Mouse (Mus musculus) right cerebral cortex, postnatal 36 days (tissue): Measurements from ENCODE around the gene Gm5089.

Source experiments
- DNase-seq, 2 experiments: peaks; one replicate each; pipeline ENCODE4 v3.0.0; 2022; ENCODE audit warnings: low spot score in 2 of 2, mixed read lengths in 1 of 2

Gm5089 gene

DNA sequence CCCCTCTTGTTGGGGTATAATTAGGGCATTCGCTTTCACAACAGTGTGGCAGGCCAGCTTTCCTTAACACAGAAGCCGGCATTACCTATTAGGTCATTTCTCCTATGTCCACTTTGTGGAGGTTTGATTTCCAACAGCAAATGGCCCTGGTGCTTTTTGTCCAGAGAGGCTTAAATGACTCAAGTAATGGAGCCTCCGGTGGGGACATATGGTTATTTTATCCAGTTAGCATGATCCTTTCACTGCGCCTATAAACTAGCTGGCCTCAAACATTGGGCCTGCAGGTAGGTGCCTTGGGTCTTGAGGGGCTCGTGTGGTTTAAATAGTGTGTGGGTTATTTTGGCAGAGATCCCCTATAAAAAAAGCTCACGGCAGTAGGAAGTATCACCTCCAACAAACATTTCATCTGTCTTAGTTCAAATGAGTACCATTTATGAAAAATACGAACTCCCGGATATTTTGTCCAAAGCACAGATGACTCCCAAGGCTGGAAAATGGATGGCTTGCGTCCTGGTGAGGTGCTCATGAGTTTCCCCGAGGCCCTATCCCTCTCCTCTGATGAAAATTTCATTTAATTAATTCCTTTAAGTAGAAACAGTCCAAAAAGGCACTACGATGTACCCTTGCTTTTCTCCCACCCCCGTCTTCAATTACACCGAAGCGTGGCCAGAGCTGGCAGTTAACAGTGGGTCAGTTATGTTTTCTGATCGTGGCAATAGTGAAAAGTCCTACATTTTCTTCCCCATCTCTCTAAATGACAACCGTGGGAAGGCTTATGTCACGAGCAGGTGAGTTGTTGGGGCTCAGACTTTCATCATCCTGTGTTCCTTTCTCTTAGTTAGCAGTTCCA is 64.4 kb downstream of the Gm5089 start:
- DNase-seq: no peak

DNA sequence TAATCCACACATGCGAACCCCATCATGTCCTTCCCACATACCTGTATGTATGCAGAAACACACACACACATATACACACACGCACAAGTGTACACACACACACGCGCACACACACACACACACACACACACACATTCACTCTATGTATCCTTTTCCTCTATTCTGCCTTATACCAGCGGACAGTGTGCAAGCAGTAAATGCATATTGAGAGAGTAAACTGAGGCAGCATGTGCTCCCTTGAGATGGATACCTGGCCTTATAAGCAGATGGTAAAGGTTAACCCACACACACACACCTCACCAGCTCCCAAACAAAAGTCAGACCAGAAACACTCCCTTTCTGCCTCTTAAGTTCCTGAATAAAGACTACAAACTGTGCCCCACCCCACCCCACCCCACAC is 65.2 kb downstream of the Gm5089 start:
- no peak for DNase-seq

DNA sequence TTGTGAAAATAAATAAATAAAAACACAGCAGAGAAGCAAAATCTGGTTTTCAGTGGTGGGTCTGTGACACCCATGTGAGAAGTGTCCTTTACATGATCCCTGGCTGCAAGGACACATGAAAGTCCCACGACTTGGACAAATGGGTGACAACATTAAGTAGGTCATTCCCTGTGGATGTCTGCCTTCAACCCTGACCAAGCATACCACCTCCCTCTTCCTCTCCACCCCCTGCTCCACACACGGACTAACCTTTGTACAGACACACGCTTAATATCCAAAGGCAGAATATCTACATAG is 65.7 kb downstream of the Gm5089 start:
- DNase-seq: no peak
